Mouse (Mus musculus) intestine, postnatal 0 days (tissue): ENCODE data around the gene Ndufs3. TPM values are rescaled to one million over a fixed set of nuclear protein-coding genes. Genes with fewer than 3 reads are reported as not detected.
A peak's percentile ranks its signal among the peaks of the same experiment; 100 is the strongest.

Source experiments
- ATAC-seq: fragments of 200-750 bp; cut with Nextera tagmentation; 2 replicates; pipeline ENCODE4 v1.8.0; 2017; ENCODE audit warnings: mild to moderate bottlenecking, moderate TSS enrichment, moderate library complexity
- H3K27ac ChIP-seq: fragments of 300-500 bp; sonication (generic); 2 replicates; pipeline ENCODE4 v1.5.1; 2014; ENCODE audit warnings: mild to moderate bottlenecking, low read depth, low read length, moderate library complexity
- H3K27me3 ChIP-seq: fragments of 300-500 bp; sonication (generic); replicated peaks from 2 replicates; pipeline ENCODE4 v1.6.1; 2014; ENCODE audit warnings: low read length, mixed read lengths; ENCODE audit not compliant: control insufficient read depth, insufficient read depth
- H3K36me3 ChIP-seq: fragments of 300-500 bp; sonication (generic); 2 replicates; pipeline ENCODE4 v1.6.1; 2014; ENCODE audit warnings: mild to moderate bottlenecking, moderate library complexity; ENCODE audit not compliant: control insufficient read depth, insufficient read depth
- H3K4me1 ChIP-seq: fragments of 300-500 bp; sonication (generic); replicated peaks from 2 replicates; pipeline ENCODE4 v1.6.1; 2014; ENCODE audit warnings: antibody characterized with exemption, low read length, mixed read lengths; ENCODE audit not compliant: control insufficient read depth, insufficient read depth
- H3K4me2 ChIP-seq: fragments of 300-500 bp; sonication (generic); replicated peaks from 2 replicates; pipeline ENCODE4 v1.6.1; 2014; ENCODE audit warnings: low read depth, mild to moderate bottlenecking, moderate library complexity
- H3K4me3 ChIP-seq: fragments of 300-500 bp; sonication (generic); 2 replicates; pipeline ENCODE4 v1.5.1; 2014; ENCODE audit warnings: low read depth, low read length
- H3K9ac ChIP-seq: fragments of 300-500 bp; sonication (generic); 2 replicates; pipeline ENCODE4 v1.6.1; 2014; ENCODE audit warnings: mild to moderate bottlenecking, low read depth, low read length
- H3K9me3 ChIP-seq: fragments of 300-500 bp; sonication (generic); 2 replicates; pipeline ENCODE4 v1.6.1; 2016; ENCODE audit warnings: mixed run types; ENCODE audit not compliant: control insufficient read depth
- CTCF ChIP-seq: sonication (generic); IDR thresholded peaks from 2 replicates; pipeline ENCODE4 v1.5.1; 2016; ENCODE audit warnings: low read depth, mild to moderate bottlenecking, control low read depth, antibody characterized with exemption, moderate library complexity
- WGBS: fragments of 180-500 bp; shearing (Covaris S2); extraction: QIAGEN DNeasy Blood & Tissue Kit; methylation state at CpG from one replicate; pipeline ENCODE4 v1.1.7; 2014; 5-methylcytosine and 5-hydroxymethylcytosine counted together
- polyA plus RNA-seq: library from polyadenylated mRNA; unstranded; fragments of >200 nt; fragmentation: Nextera tagmentation; extraction: Ambion mirVana; gene quantifications from 2 replicates; pipeline ENCODE4 v1.2.1, GENCODE M21; 2015

Gene Ndufs3
- polyA plus RNA-seq, result 263 and 280 TPM in 2 replicates

DNA sequence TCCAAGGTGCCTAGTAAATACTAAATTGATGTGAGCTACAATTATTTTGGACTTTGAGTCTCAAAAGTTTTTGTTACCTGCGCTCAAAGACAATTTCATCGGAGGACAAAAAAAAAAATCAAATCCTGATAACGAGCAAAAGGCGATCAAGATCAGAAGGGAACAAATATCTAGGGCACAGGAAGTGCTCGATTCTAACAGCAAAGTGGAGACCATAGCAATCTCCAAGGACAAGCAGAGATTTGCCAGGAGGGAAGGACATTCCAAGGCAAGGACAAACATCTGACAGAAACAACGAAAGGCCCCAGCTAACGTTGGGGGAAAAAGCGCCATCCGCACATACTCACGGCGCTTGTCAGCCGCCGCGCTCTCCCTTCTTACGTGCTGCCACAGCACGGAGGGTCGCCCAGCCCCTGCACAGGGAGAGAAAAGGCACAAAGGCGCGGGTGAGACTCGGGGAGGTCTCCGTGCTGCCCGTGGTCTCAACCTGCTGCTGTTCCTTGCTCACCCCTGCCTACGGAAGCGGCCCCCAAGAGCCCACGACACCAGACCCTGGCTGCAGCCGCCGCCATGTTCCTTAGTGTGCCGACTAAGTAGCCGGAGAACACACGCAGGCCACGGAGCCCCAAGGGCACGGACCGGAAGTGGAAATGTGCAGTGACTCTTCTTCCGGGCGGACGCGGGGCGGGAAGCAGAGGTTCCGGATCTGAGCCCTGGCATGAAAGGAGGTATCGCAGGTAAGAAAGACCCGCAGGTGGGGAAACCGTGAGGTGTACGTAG lies at the start of gene Ndufs3, which contains the start of gene Kbtbd4:
Gene Ndufs3, minus strand, starts transcription at position 752 of the 780 bp plus-strand sequence.
Gene Kbtbd4, plus strand, starts transcription at position 665 of the 780 bp plus-strand sequence.
- no peak for TF ChIP-seq CTCF
- peaks cover 39% of the 10 kb centered on the region for H3K36me3 ChIP-seq
- no peaks in the 10 kb centered on the region for H3K27me3 ChIP-seq
- under 1% methylated on average over 42 of the region's 43 CpGs for WGBS
- peak within 1 kb of the TSS; percentile 89 for H3K9ac ChIP-seq
- peaks cover 9% of the 10 kb centered on the region for H3K4me1 ChIP-seq
- H3K27ac ChIP-seq, result peak within 1 kb of the TSS; percentile 84
- peak; percentile 89 for ATAC-seq
- H3K9me3 ChIP-seq, result no peaks in the 10 kb centered on the region
- H3K4me2 ChIP-seq, result peak within 1 kb of the TSS; percentile 74
- H3K4me3 ChIP-seq, result peak within 1 kb of the TSS; percentile 79

- Histone ChIP-seq H3K27ac (no peak overlapping the region), H3K36me3 (no peaks in the 10 kb centered on the region), H3K4me1 (no peaks in the 10 kb centered on the region), H3K4me2 (no peak overlapping the region), H3K27me3 (no peaks in the 10 kb centered on the region), H3K9ac (no peak overlapping the region), H3K4me3 (no peak overlapping the region), H3K9me3 (no peaks in the 10 kb centered on the region)
- no peak for TF ChIP-seq CTCF
- no peak for ATAC-seq
- WGBS, result 71% methylated on average over 3 of the region's 3 CpGs
Measured at GRCm38 (mm10) chr2:90953461-90953860, 48.8 kb upstream of the Ndufs3 start.

- Histone ChIP-seq H3K4me1 (no peaks in the 10 kb centered on the region), H3K9me3 (no peaks in the 10 kb centered on the region), H3K4me3 (no peak overlapping the region), H3K9ac (no peak overlapping the region), H3K36me3 (no peaks in the 10 kb centered on the region), H3K27me3 (no peaks in the 10 kb centered on the region), H3K4me2 (no peak overlapping the region), H3K27ac (0 out of 2 replicates have a peak overlapping the region, but pooled peaks have one; percentile 21)
- no peak for TF ChIP-seq CTCF
- ATAC-seq, result peak; percentile 25; the same call in 1 of the 2 replicates
Measured at GRCm38 (mm10) chr2:90950582-90951194, 46.1 kb upstream of the Ndufs3 start.

DNA sequence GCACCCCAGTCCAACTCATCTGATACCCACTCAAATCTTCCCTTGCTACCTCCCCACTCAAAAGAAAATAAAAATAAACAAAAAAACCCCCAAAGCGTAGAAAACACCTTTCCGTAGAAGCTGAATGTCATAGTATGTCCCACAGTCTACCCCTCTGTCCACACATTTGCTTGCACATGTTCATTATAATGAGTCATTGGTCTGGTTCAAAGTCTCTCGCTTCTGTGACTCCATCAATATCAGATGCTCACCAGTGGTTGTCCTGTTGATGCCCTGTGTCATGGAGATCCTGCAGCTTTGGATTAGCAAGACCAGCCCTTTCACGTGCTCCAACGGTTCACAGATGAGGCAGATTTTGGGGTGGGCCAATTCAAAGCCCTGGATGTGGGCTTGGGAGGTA lies 45.5 kb upstream of the Ndufs3 start:
- Histone ChIP-seq H3K4me1 (no peaks in the 10 kb centered on the region), H3K9ac (no peak overlapping the region), H3K27me3 (no peaks in the 10 kb centered on the region), H3K4me3 (no peak overlapping the region), H3K27ac (peak overlapping the region; percentile 21; the same call in 1 of the 2 replicates), H3K4me2 (no peak overlapping the region), H3K9me3 (no peaks in the 10 kb centered on the region), H3K36me3 (no peaks in the 10 kb centered on the region)
- WGBS, result 79% methylated on average over 5 of the region's 5 CpGs
- TF ChIP-seq CTCF, result no peak
- peak; percentile 57 for ATAC-seq

GRCm38 (mm10) chr2:90941744-90942143 lies 37.1 kb upstream of the Ndufs3 start:
- 0 out of 2 replicates have a peak overlapping the region, but pooled peaks have one; percentile 93 for H3K9ac ChIP-seq
- no peaks in the 10 kb centered on the region for H3K27me3 ChIP-seq
- TF ChIP-seq CTCF, result no peak
- no peak overlapping the region for H3K27ac ChIP-seq
- no peak for ATAC-seq
- 46% methylated on average over 2 of the region's 2 CpGs for WGBS
- H3K36me3 ChIP-seq, result no peaks in the 10 kb centered on the region
- H3K4me1 ChIP-seq, result 0 out of 2 replicates have a peak, but pooled peaks cover 7% of the 10 kb centered on the region
- no peaks in the 10 kb centered on the region for H3K9me3 ChIP-seq
- H3K4me2 ChIP-seq, result peak overlapping the region; percentile 75
- peak overlapping the region; percentile 83 for H3K4me3 ChIP-seq
